Mouse (Mus musculus) embryonic facial prominence, embryonic 14.5 days (tissue): ENCODE measurements around the gene Ctnna3. TPM values are rescaled to one million over a fixed set of nuclear protein-coding genes. Genes with fewer than 3 reads are reported as not detected.
A peak's percentile ranks its signal among the peaks of the same experiment; 100 is the strongest.

ENCODE experiments used
- ATAC-seq: fragments of 200-750 bp; cut with Nextera tagmentation; 2 replicates; pipeline ENCODE4 v1.8.0; 2017; ENCODE audit warnings: low read depth, moderate number of reproducible peaks, moderate TSS enrichment
- DNase-seq: peaks from one replicate; pipeline ENCODE4 v3.0.0-alpha.2; 2015; ENCODE audit warnings: low spot score
- H3K27ac ChIP-seq: fragments of 300-500 bp; sonication (generic); replicated peaks from 2 replicates; pipeline ENCODE4 v1.5.1; 2014; ENCODE audit warnings: low read depth, mild to moderate bottlenecking, low read length, moderate library complexity
- H3K27me3 ChIP-seq: fragments of 300-500 bp; sonication (generic); replicated peaks from 2 replicates; pipeline ENCODE4 v1.6.1; 2014; ENCODE audit warnings: low read length; ENCODE audit not compliant: control insufficient read depth, insufficient read depth
- H3K36me3 ChIP-seq: fragments of 300-500 bp; sonication (generic); 2 replicates; pipeline ENCODE4 v1.6.1; 2014; ENCODE audit warnings: low read length, mixed read lengths; ENCODE audit not compliant: control insufficient read depth, insufficient read depth
- H3K4me1 ChIP-seq: fragments of 300-500 bp; sonication (generic); 2 replicates; pipeline ENCODE4 v1.6.1; 2014; ENCODE audit warnings: antibody characterized with exemption, low read length; ENCODE audit not compliant: control insufficient read depth, insufficient read depth
- H3K4me2 ChIP-seq: fragments of 300-500 bp; sonication (generic); 2 replicates; pipeline ENCODE4 v1.6.1; 2014; ENCODE audit warnings: low read depth, mild to moderate bottlenecking, low read length, moderate library complexity, mixed read lengths
- H3K4me3 ChIP-seq: fragments of 300-500 bp; sonication (generic); 2 replicates; pipeline ENCODE4 v1.5.1; 2014; ENCODE audit warnings: low read depth, mild to moderate bottlenecking, low read length
- H3K9ac ChIP-seq: fragments of 300-500 bp; sonication (generic); 2 replicates; pipeline ENCODE4 v1.6.1; 2014; ENCODE audit warnings: low read depth, mild to moderate bottlenecking, low read length, moderate library complexity, mixed read lengths
- H3K9me3 ChIP-seq: fragments of 300-500 bp; sonication (generic); 2 replicates; pipeline ENCODE4 v1.6.1; 2016; ENCODE audit warnings: low read length; ENCODE audit not compliant: control insufficient read depth
- WGBS: fragments of 180-500 bp; shearing (Covaris S2); extraction: QIAGEN DNeasy Blood & Tissue Kit; methylation state at CpG from one replicate; pipeline ENCODE4 v1.1.7; 2014; 5-methylcytosine and 5-hydroxymethylcytosine counted together
- polyA plus RNA-seq: library from polyadenylated mRNA; unstranded; fragments of >200 nt; fragmentation: Nextera tagmentation; extraction: Ambion mirVana; gene quantifications from 2 replicates; pipeline ENCODE4 v1.2.1, GENCODE M21; 2014

Gene Ctnna3
- polyA plus RNA-seq, 1 experiment from 2014 or later, result 1.6 TPM

DNA sequence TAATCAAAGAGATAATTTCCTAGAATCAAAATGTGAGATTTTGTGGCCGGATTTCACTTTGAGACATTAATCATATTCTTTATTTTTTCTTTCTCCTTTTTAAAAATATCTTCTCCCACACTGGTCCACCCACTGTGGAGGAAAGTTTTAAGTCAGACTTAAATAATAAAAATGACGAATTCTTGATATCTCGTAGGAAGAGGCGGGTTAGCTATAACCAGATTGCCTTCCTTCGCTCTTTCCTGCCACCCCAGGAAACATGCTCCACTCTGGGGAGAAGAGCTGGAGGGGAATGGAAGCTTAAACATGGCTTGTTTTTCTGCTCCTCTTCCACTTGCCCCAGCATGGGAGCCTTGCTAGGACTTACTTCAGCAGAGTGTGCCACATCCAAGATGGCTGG lies 169.5 kb downstream of the Ctnna3 start:
- H3K4me2 ChIP-seq, result no peak overlapping the region
- no peaks in the 10 kb centered on the region for H3K4me1 ChIP-seq
- H3K9me3 ChIP-seq, result no peaks in the 10 kb centered on the region
- no peak overlapping the region for H3K9ac ChIP-seq
- H3K36me3 ChIP-seq, result no peaks in the 10 kb centered on the region
- ATAC-seq, result no peak
- no peaks in the 10 kb centered on the region for H3K27me3 ChIP-seq
- 95% methylated on average over 5 of the region's 5 CpGs for WGBS
- no peak overlapping the region for H3K27ac ChIP-seq
- no peak overlapping the region for H3K4me3 ChIP-seq
- DNase-seq, result no peak

DNA sequence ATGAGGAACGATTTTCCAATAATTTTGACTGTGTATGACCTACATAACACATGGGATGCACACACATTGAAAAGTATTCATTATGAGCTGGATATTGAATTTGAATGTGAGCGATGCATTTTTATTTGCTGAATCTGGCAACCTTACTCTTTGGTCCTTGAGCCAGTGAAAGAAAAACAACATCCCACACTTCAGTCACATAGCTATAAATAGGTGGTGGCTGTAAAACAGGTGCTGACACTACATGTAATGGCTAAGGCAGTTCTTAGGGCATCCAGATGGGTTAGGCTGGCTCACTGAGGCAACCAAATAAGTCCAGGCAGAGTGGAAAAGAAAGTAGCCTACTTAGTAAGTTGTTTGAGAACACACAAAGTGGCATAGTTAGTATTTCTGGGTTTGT lies 171.3 kb downstream of the Ctnna3 start:
- Histone ChIP-seq H3K36me3 (no peaks in the 10 kb centered on the region), H3K4me2 (no peak overlapping the region), H3K4me3 (no peak overlapping the region), H3K9ac (no peak overlapping the region), H3K4me1 (no peaks in the 10 kb centered on the region), H3K27me3 (no peaks in the 10 kb centered on the region), H3K9me3 (no peaks in the 10 kb centered on the region), H3K27ac (no peak overlapping the region)
- no peak for ATAC-seq
- WGBS, result 75% methylated on average over 2 of the region's 2 CpGs
- no peak for DNase-seq

- Histone ChIP-seq H3K27me3 (no peaks in the 10 kb centered on the region), H3K36me3 (no peaks in the 10 kb centered on the region), H3K4me1 (0 out of 2 replicates have a peak, but pooled peaks cover 4% of the 10 kb centered on the region), H3K4me2 (no peak overlapping the region), H3K4me3 (no peak overlapping the region), H3K9ac (no peak overlapping the region), H3K27ac (no peak overlapping the region), H3K9me3 (no peaks in the 10 kb centered on the region)
- ATAC-seq, result no peak
- peak; percentile 70 for DNase-seq
- WGBS, result 29% methylated on average over 1 of the region's 1 CpGs
These were observed 198.6 kb downstream of the Ctnna3 start for GRCm38 (mm10) chr10:63628546-63628945.

- H3K27ac ChIP-seq, result no peak overlapping the region
- no peak for ATAC-seq
- DNase-seq, result no peak
- no peaks in the 10 kb centered on the region for H3K9me3 ChIP-seq
- 83% methylated on average over 1 of the region's 1 CpGs for WGBS
- H3K27me3 ChIP-seq, result no peaks in the 10 kb centered on the region
- no peak overlapping the region for H3K4me3 ChIP-seq
- H3K4me1 ChIP-seq, result no peaks in the 10 kb centered on the region
- no peak overlapping the region for H3K9ac ChIP-seq
- H3K4me2 ChIP-seq, result no peak overlapping the region
- no peaks in the 10 kb centered on the region for H3K36me3 ChIP-seq
These were observed 204.0 kb downstream of the Ctnna3 start for GRCm38 (mm10) chr10:63633915-63634314.

- H3K27me3 ChIP-seq, result no peaks in the 10 kb centered on the region
- DNase-seq, result no peak
- no peak overlapping the region for H3K9ac ChIP-seq
- H3K4me3 ChIP-seq, result no peak overlapping the region
- no peak overlapping the region for H3K27ac ChIP-seq
- no peaks in the 10 kb centered on the region for H3K4me1 ChIP-seq
- no peaks in the 10 kb centered on the region for H3K36me3 ChIP-seq
- H3K4me2 ChIP-seq, result no peak overlapping the region
- ATAC-seq, result no peak
- 82% methylated on average over 5 of the region's 5 CpGs for WGBS
- no peaks in the 10 kb centered on the region for H3K9me3 ChIP-seq
These were observed 208.1 kb downstream of the Ctnna3 start for GRCm38 (mm10) chr10:63637987-63638386.

GRCm38 (mm10) chr10:63647300-63647699 lies 217.4 kb downstream of the Ctnna3 start:
- DNase-seq (no peak), ATAC-seq (no peak)
- H3K9ac ChIP-seq, result no peak overlapping the region
- H3K4me1 ChIP-seq, result no peaks in the 10 kb centered on the region
- no peaks in the 10 kb centered on the region for H3K27me3 ChIP-seq
- no peaks in the 10 kb centered on the region for H3K36me3 ChIP-seq
- H3K4me2 ChIP-seq, result no peak overlapping the region
- no peak overlapping the region for H3K4me3 ChIP-seq
- no peaks in the 10 kb centered on the region for H3K9me3 ChIP-seq
- 46% methylated on average over 3 of the region's 3 CpGs for WGBS
- H3K27ac ChIP-seq, result no peak overlapping the region

- no peaks in the 10 kb centered on the region for H3K4me1 ChIP-seq
- H3K4me3 ChIP-seq, result no peak overlapping the region
- 85% methylated on average over 3 of the region's 3 CpGs for WGBS
- no peaks in the 10 kb centered on the region for H3K9me3 ChIP-seq
- DNase-seq (no peak), ATAC-seq (no peak)
- H3K36me3 ChIP-seq, result no peaks in the 10 kb centered on the region
- H3K4me2 ChIP-seq, result no peak overlapping the region
- H3K9ac ChIP-seq, result no peak overlapping the region
- no peaks in the 10 kb centered on the region for H3K27me3 ChIP-seq
- no peak overlapping the region for H3K27ac ChIP-seq
These were observed 220.4 kb downstream of the Ctnna3 start for GRCm38 (mm10) chr10:63650307-63650706.

- no peak overlapping the region for H3K27ac ChIP-seq
- no peaks in the 10 kb centered on the region for H3K9me3 ChIP-seq
- ATAC-seq (no peak), DNase-seq (peak; percentile 4)
- H3K4me1 ChIP-seq, result no peaks in the 10 kb centered on the region
- H3K4me2 ChIP-seq, result no peak overlapping the region
- WGBS, result 80% methylated on average over 9 of the region's 9 CpGs
- no peaks in the 10 kb centered on the region for H3K27me3 ChIP-seq
- no peaks in the 10 kb centered on the region for H3K36me3 ChIP-seq
- H3K4me3 ChIP-seq, result no peak overlapping the region
- H3K9ac ChIP-seq, result no peak overlapping the region
These were observed 223.0 kb downstream of the Ctnna3 start for GRCm38 (mm10) chr10:63652887-63653286.

- DNase-seq (no peak), ATAC-seq (no peak)
- no peaks in the 10 kb centered on the region for H3K36me3 ChIP-seq
These were observed 223.7 kb downstream of the Ctnna3 start for GRCm38 (mm10) chr10:63653571-63653970.

More at GRCm38 (mm10) chr10:63653571-63653970, 223.7 kb downstream of the Ctnna3 start:
- H3K4me3 ChIP-seq, result no peak overlapping the region
- H3K4me2 ChIP-seq, result no peak overlapping the region
- H3K27ac ChIP-seq, result no peak overlapping the region
- no peaks in the 10 kb centered on the region for H3K27me3 ChIP-seq
- 94% methylated on average over 3 of the region's 3 CpGs for WGBS
- no peaks in the 10 kb centered on the region for H3K9me3 ChIP-seq
- H3K4me1 ChIP-seq, result no peaks in the 10 kb centered on the region
- H3K9ac ChIP-seq, result no peak overlapping the region
